In genomic region chr2:156720675-156721553, GRCm38 (mm10) we compare ENCODE assay signal across 8 mouse cellular contexts. TPM values are rescaled to one million over a fixed set of nuclear protein-coding genes. Genes with fewer than 3 reads are reported as not detected.
DNase-seq lines count a peak whose midpoint lies in the region; ATAC-seq and TF ChIP-seq lines count a peak whose summit lies in the region.

No protein-coding gene starts in this region.

- POLR2A ChIA-PET in Patski (lab: Charles Lee): interaction anchor here (0.9 kb wide), 1 partner anchor 12 kb away, joined by 3 read pairs; no protein-coding TSS in a partner anchor

- no peak for TF ChIP-seq CTCF in Patski (IDR thresholded peaks at IDR 0.05)

- peak; percentile 66 for ATAC-seq in Patski
- ATAC-seq in hindbrain, embryonic 12.5 days (ENCODE audit: low FRiP score): peak; percentile 88

- H3K9me3 ChIP-seq in hindbrain, embryonic 12.5 days (replicated peaks): no peaks in the 10 kb centered on the region

- CTCF ChIA-PET in Patski (lab: Charles Lee): interaction anchor here (1.5 to 2.1 kb wide), 2 partner anchors 9 to 39 kb away, joined by 5 to 7 read pairs; no protein-coding TSS in a partner anchor

- under 1% methylated on average over 95 of the region's 114 CpGs for WGBS in hindbrain, embryonic 12.5 days

- peak overlapping the region; percentile 83 for H3K4me2 ChIP-seq in hindbrain, embryonic 12.5 days (replicated peaks)

- H3K36me3 ChIP-seq in hindbrain, embryonic 12.5 days: no peaks in the 10 kb centered on the region

- H3K4me3 ChIP-seq in hindbrain, embryonic 12.5 days: peak overlapping the region; percentile 96

- in situ Hi-C loops in Patski (cut with MboI; ENCODE audit: low pct_unique_long_range_greater_than_20kb): no loop called here

- DNase-seq in Patski (ENCODE audit: low read depth, low spot score): no peak
- peak; percentile 98 for DNase-seq in cerebellum, postnatal 10 days
- peak; percentile 92 to 95 for DNase-seq in frontal cortex, postnatal 10 days (ENCODE audit: low spot score in 2 of 2)
- peak; percentile 93 to 96 for DNase-seq in layer of hippocampus, postnatal 14 days (ENCODE audit: low spot score in 2 of 2)
- DNase-seq in lung, postnatal 10 days: peak; percentile 97
- peak; percentile 95 for DNase-seq in ovary, postnatal 14 days (ENCODE audit: low spot score)
- DNase-seq in thymus, postnatal 10 days (ENCODE audit: low spot score in 2 of 2): peak; percentile 74 to 90

- peak overlapping the region; percentile 99 for H3K9ac ChIP-seq in hindbrain, embryonic 12.5 days

- peaks cover 67% of the 10 kb centered on the region for H3K4me1 ChIP-seq in hindbrain, embryonic 12.5 days

- H3K27ac ChIP-seq in hindbrain, embryonic 12.5 days: peak overlapping the region; percentile 94

- H3K27me3 ChIP-seq in Patski: no peaks in the 10 kb centered on the region
- H3K27me3 ChIP-seq in hindbrain, embryonic 12.5 days: no peaks in the 10 kb centered on the region

RNA-seq across cellular contexts. Expression of gene Myl9, which starts 54.3 kb away (rescaled TPM):
- polyA plus RNA-seq in Patski (2021): 38.7 TPM
- polyA plus RNA-seq in hindbrain, embryonic 12.5 days (2016; fragmentation: Nextera tagmentation; extraction: Ambion mirVana): 122 and 144 TPM in 2 replicates
- total RNA-seq in layer of hippocampus, postnatal 14 days (2021): 10 to 100 TPM; 22.3 to 24.9 TPM
